Mouse (Mus musculus) E14TG2a.4 (cell line): ENCODE data around the gene Clstn3.

Experiments
- H3K27me3 ChIP-seq: 2 replicates; pipeline ENCODE4 v1.6.1; 2014; ENCODE audit warnings: low read length, control low read depth; ENCODE audit not compliant: insufficient read depth
- H3K36me3 ChIP-seq: 2 replicates; pipeline ENCODE4 v1.6.1; 2014; ENCODE audit warnings: low read length, control low read depth; ENCODE audit not compliant: insufficient read depth
- H3K4me1 ChIP-seq: replicated peaks from 2 replicates; pipeline ENCODE4 v1.6.1; 2014; ENCODE audit warnings: low read depth, low read length, control low read depth
- H3K4me3 ChIP-seq: replicated peaks from 2 replicates; pipeline ENCODE4 v1.5.1; 2014; ENCODE audit warnings: mild to moderate bottlenecking, low read length
- H3K9me3 ChIP-seq: 2 replicates; pipeline ENCODE4 v1.6.1; 2014; ENCODE audit warnings: low read length, control low read depth
- CTCF ChIP-seq: conservative IDR thresholded peaks from 2 replicates; pipeline ENCODE4 v1.5.1; 2014; ENCODE audit warnings: low read length
- NANOG ChIP-seq: IDR thresholded peaks from 2 replicates; pipeline ENCODE4 v1.6.1; 2014; ENCODE audit warnings: borderline replicate concordance, low read length, mixed read lengths
- POU5F1 ChIP-seq: IDR thresholded peaks from 2 replicates; pipeline ENCODE4 v1.6.1; 2014; ENCODE audit warnings: low read length, borderline replicate concordance

Gene Clstn3

GRCm38 (mm10) chr6:124448959-124449667 lies 15.5 kb downstream of the Clstn3 start:
- H3K9me3 ChIP-seq = no peaks in the 10 kb centered on the region
- H3K36me3 ChIP-seq = peaks cover 21% of the 10 kb centered on the region
- H3K27me3 ChIP-seq = peaks cover 11% of the 10 kb centered on the region; the same call in 1 of the 2 replicates
- TF ChIP-seq CTCF = no peak
- TF ChIP-seq NANOG = no peak
- no peak for TF ChIP-seq POU5F1
- H3K4me1 ChIP-seq = peaks cover 84% of the 10 kb centered on the region
- H3K4me3 ChIP-seq = peak overlapping the region; percentile 78

- peak overlapping the region; percentile 26; the same call in 1 of the 2 replicates for H3K4me3 ChIP-seq
- H3K36me3 ChIP-seq = peaks cover 29% of the 10 kb centered on the region
- peaks cover 86% of the 10 kb centered on the region for H3K4me1 ChIP-seq
- TF ChIP-seq CTCF (peak; percentile 57), POU5F1 (no peak)
- H3K27me3 ChIP-seq = peaks cover 11% of the 10 kb centered on the region; the same call in 1 of the 2 replicates
- no peaks in the 10 kb centered on the region for H3K9me3 ChIP-seq
These were observed 16.3 kb downstream of the Clstn3 start for GRCm38 (mm10) chr6:124448186-124448852.

GRCm38 (mm10) chr6:124447356-124447755 lies 17.2 kb downstream of the Clstn3 start:
- no peaks in the 10 kb centered on the region for H3K9me3 ChIP-seq
- peaks cover 11% of the 10 kb centered on the region; the same call in 1 of the 2 replicates for H3K27me3 ChIP-seq
- peaks cover 80% of the 10 kb centered on the region for H3K4me1 ChIP-seq
- TF ChIP-seq NANOG (no peak), POU5F1 (no peak), CTCF (no peak)
- peaks cover 29% of the 10 kb centered on the region for H3K36me3 ChIP-seq
- no peak overlapping the region for H3K4me3 ChIP-seq

GRCm38 (mm10) chr6:124446459-124446858 lies 18.1 kb downstream of the Clstn3 start:
- Histone ChIP-seq H3K4me1 (peaks cover 71% of the 10 kb centered on the region), H3K4me3 (no peak overlapping the region), H3K9me3 (no peaks in the 10 kb centered on the region), H3K36me3 (peaks cover 32% of the 10 kb centered on the region), H3K27me3 (peaks cover 11% of the 10 kb centered on the region; the same call in 1 of the 2 replicates)
- TF ChIP-seq NANOG (no peak), POU5F1 (no peak), CTCF (no peak)

GRCm38 (mm10) chr6:124446024-124446423 lies 18.6 kb downstream of the Clstn3 start:
- no peaks in the 10 kb centered on the region for H3K9me3 ChIP-seq
- H3K4me1 ChIP-seq = peaks cover 67% of the 10 kb centered on the region
- H3K36me3 ChIP-seq = peaks cover 37% of the 10 kb centered on the region
- H3K4me3 ChIP-seq = no peak overlapping the region
- no peak for TF ChIP-seq POU5F1
- TF ChIP-seq NANOG = no peak
- no peak for TF ChIP-seq CTCF
- H3K27me3 ChIP-seq = peaks cover 11% of the 10 kb centered on the region; the same call in 1 of the 2 replicates

- Histone ChIP-seq H3K4me3 (no peak overlapping the region), H3K36me3 (peaks cover 46% of the 10 kb centered on the region), H3K9me3 (no peaks in the 10 kb centered on the region), H3K27me3 (no peaks in the 10 kb centered on the region), H3K4me1 (peaks cover 41% of the 10 kb centered on the region)
- no peak for TF ChIP-seq POU5F1
- TF ChIP-seq CTCF = no peak
- no peak for TF ChIP-seq NANOG
These were observed 21.3 kb downstream of the Clstn3 start for GRCm38 (mm10) chr6:124443338-124443737.

GRCm38 (mm10) chr6:124436245-124436644 lies 28.3 kb downstream of the Clstn3 start:
- no peaks in the 10 kb centered on the region for H3K27me3 ChIP-seq
- H3K4me1 ChIP-seq = peaks cover 61% of the 10 kb centered on the region
- peak overlapping the region; percentile 69 for H3K4me3 ChIP-seq
- TF ChIP-seq CTCF (no peak), NANOG (no peak), POU5F1 (no peak)
- peaks cover 62% of the 10 kb centered on the region for H3K36me3 ChIP-seq
- H3K9me3 ChIP-seq = no peaks in the 10 kb centered on the region

- Histone ChIP-seq H3K27me3 (no peaks in the 10 kb centered on the region), H3K4me1 (peaks cover 72% of the 10 kb centered on the region), H3K9me3 (no peaks in the 10 kb centered on the region), H3K36me3 (peaks cover 59% of the 10 kb centered on the region), H3K4me3 (no peak overlapping the region)
- no peak for TF ChIP-seq POU5F1
- TF ChIP-seq NANOG = no peak
- no peak for TF ChIP-seq CTCF
These were observed 29.4 kb downstream of the Clstn3 start for GRCm38 (mm10) chr6:124435173-124435572.

- Histone ChIP-seq H3K4me1 (peaks cover 85% of the 10 kb centered on the region), H3K4me3 (no peak overlapping the region), H3K9me3 (no peaks in the 10 kb centered on the region), H3K27me3 (no peaks in the 10 kb centered on the region), H3K36me3 (peaks cover 55% of the 10 kb centered on the region)
- TF ChIP-seq CTCF (no peak), NANOG (no peak), POU5F1 (no peak)
These were observed 30.8 kb downstream of the Clstn3 start for GRCm38 (mm10) chr6:124433688-124434324.
